Mouse (Mus musculus) neutrophil, adult 83 days (primary cell): ENCODE data around the gene Rps27. TPM values are rescaled to one million over a fixed set of nuclear protein-coding genes. Genes with fewer than 3 reads are reported as not detected.

Experiments
- total RNA-seq, 2 experiments: library from RNA; stranded (reverse); gene quantifications; one replicate each; pipeline ENCODE4 v1.2.4; 2023

Gene Rps27
- total RNA-seq = 1,000 to 10,000 TPM; 1,754 to 1,801 TPM

DNA sequence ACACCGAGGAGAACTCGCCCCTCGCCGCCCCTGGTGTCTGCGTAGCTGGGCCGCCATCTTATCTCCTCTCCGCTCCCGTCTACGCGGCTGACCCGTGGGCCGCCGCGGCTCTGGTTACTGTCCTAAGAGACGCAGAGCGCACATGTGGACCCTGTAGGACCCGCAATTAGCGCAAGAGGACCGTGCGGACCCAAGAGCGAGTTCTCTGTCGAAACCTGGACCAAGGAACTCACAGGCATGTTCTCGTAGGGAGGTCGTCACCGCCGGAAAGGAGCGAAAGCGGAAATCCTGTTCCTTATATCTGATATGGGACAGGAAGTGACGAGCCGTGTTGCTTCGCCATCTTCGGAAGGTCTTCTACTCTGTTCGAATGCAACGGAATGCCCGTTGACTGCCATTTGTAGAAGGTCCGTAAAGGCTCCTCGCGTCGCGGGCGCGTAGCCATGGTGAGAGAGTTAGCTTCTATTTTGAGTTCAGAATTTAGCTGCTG lies at the start of gene Rps27, which contains the start of gene Rab13:
TSS of gene Rps27 (minus strand) at position 275 of the 490 bp plus-strand sequence.
TSS of gene Rab13 (plus strand) at position 319 of the 490 bp plus-strand sequence.

DNA sequence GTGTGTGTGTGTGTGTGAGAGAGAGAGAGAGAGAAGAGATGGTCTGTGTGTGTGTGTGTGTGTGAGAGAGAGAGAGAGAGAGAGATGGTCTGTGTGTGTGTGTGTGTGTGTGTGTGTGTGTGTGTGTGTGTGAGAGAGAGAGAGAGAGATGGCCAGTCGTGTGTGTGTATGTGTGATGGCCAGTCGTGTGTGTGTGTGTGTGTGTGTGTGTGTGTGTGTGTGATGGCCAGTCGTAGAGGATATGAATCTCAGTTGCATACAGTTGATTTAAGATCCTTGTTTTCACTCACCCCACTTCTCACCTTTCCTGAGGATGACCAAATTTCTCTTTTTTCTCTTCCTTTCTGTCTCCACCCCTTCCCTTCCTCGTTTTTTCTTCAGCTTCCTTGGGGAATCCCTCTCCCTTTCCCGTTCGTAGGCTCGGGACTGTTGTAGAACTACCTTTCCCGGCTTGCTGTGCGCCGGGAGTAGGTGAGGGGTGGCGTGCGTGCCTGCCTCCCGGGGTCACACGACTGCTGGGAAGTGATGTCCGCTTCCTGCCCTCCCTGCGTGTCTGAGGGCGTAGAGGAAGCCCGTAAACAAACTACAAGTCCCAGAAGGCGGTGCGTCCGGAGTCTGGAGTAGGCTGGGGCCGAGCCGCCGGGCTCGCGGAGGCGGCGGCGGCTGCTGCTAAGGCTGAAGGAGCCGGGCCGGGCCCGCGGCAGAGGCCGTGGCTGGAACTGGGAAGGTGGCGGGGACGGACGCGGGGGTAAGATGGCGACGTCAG lies 40.4 kb upstream of the Rps27 start, which contains the start of gene Crtc2:
TSS of gene Crtc2 (plus strand) at position 511 of the 766 bp plus-strand sequence.

DNA sequence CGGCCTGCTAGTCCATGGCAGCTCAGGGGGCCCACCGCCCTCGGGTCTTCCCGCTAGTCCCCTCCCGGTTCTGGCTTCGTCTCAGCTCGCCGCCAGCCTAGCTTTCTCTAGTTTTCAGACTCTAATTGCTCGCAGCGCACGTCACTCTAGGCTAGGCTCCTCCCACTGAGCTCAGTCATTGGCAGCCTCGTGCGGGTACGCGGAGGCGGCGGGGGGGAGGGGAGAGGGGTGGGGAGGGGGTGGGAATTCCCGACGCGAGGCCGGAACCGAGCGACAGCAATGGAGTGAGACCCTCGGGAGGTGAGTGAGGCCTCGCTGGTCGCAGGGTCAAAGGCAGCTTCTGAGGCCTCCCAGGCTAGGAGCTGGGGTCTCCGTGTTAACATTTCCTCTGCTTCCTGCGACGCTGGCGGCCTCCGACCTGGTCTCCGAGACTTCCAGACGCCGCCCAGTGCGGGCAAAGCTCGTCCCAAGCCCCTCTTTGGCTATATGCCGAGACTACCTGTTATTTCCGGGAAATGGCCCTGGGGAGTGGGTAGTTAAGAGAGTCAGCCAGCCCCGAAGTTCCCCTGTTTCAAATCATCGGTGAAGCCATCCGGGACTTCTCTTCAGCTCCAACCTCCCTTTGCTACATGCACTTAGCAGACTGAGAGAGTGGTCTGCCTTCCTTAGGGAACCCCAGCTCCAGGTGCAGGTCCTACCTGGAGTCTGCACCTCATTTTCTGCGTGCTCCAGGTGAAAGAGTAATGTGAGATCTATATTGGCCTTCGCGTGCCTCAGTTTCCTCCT lies 34.7 kb upstream of the Rps27 start, which contains the start of gene Slc39a1:
TSS of gene Slc39a1 (plus strand) at position 213 of the 786 bp plus-strand sequence.

DNA sequence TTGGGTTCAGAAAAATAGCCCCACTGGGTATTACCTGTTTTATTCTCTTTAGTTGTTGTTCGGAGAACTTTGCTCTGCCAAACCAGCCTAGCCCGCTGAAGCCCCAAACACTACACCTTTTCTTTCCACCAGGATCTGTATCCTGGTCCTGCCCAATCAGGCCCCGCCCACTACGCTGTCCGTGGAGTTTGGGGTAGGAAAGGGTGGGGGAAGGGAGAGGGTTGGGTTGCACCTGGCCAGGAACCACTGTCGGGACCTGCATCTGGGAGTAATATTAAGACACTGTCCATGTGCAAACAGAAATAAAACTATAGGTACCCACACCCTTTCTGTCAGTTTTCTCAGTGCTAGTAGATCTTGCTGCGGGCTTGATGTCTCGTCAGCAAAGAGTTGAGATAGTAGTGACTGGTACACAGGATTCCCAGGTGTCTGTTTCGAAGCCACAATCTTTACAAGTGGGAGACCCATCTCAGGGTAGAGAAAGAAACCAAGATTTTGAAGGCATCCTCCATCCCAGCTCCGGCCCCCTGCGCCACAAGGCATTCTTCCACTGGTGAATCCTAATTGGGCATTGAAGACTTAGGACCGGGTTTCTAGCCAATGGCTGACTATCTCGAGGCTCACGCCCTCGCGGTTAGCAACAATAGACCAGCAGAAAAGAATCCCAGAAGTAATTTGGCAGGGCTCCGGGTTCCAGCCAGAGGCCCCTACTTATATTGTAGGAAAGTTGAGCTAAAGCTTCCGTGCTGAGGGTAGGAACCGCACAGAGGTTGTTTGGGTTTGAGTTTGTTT lies 29.7 kb upstream of the Rps27 start, which contains the start of gene Creb3l4:
TSS of gene Creb3l4 (minus strand) at position 529 of the 792 bp plus-strand sequence.

DNA sequence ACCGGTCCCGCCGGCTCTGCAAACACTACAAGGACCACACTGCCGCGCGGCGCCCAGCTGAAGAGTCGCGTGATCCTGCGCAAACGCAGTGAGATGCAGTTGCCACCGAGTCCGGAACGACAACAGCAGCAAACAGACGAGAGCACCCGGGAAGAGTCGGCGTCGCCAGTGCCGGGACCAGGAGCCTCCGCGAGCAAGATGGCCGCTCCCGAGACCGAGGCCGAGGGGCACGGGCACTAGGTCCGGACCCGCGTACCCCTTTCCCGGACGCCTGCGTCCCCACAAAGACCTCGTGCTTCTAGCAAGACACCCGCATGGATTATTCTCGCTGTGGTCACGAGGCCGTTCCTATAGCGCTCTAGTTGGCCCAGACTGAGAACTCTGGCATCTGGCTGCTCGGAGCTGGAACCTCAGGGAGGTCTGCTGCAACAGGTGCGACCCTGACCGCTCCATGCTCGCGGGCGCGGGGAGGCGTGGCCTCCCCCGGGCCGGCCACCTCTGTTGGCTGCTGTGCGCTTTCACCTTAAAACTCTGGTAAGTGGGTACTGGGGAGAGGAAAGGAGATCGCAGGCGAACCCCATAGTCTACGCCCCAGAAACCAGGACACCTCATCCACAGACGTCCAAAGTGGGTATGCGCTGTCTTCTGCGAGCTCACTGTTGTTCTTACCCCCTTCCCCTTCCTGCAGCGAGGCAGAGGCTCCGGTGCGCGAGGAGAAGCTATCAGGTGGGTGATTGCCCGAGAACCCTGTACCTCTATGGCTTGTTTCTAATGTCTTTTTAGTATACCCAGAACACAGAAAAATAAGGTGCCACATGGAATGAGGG lies 18.3 kb upstream of the Rps27 start, which contains the start of gene Jtb:
TSS of gene Jtb (plus strand) at position 91 of the 827 bp plus-strand sequence.

Other genes with a start within 250 kb of the Rps27 start
- 10 to 100 TPM; 40.6 to 48.0 TPM for gene Hax1, start 214.9 kb downstream of the Rps27 start, total RNA-seq
- 10 to 100 TPM; 47.2 TPM for gene 4933434E20Rik, start 162.0 kb downstream of the Rps27 start, total RNA-seq
- 100 to 1,000 TPM; 131 to 133 TPM for gene Ubap2l, start 161.0 kb downstream of the Rps27 start, total RNA-seq
- gene Tpm3, start 141.0 kb downstream of the Rps27 start, total RNA-seq = 100 to 1,000 TPM; 729 to 799 TPM
- 1 to 10 TPM; 1.0 to 1.1 TPM for gene Nup210l, start 109.5 kb downstream of the Rps27 start, total RNA-seq
- 1 to 10 TPM; 3.2 to 3.8 TPM for gene Rab13, start within 50 bp of the Rps27 start, total RNA-seq
- 10 to 100 TPM; 24.6 to 27.2 TPM for gene Jtb, start 17.9 kb upstream of the Rps27 start, total RNA-seq
- not detected for gene Creb3l4, start 29.9 kb upstream of the Rps27 start, total RNA-seq
- 10 to 100 TPM; 22.1 to 22.5 TPM for gene Slc39a1, start 34.5 kb upstream of the Rps27 start, total RNA-seq
- gene Crtc2, start 40.5 kb upstream of the Rps27 start, total RNA-seq = 10 to 100 TPM; 62.8 to 67.5 TPM
- gene Dennd4b, start 51.5 kb upstream of the Rps27 start, total RNA-seq = 10 to 100 TPM; 54.4 to 63.2 TPM
- gene Gatad2b, start 79.5 kb upstream of the Rps27 start, total RNA-seq = 10 to 100 TPM; 64.9 to 68.2 TPM
- 1 to 10 TPM; 1.4 to 2.5 TPM for gene Slc27a3, start 176.3 kb upstream of the Rps27 start, total RNA-seq
- 10 to 100 TPM; 43.1 to 53.5 TPM for gene Ints3, start 220.0 kb upstream of the Rps27 start, total RNA-seq